Mouse (Mus musculus): Measurements from ENCODE around the gene Dld.

DNA sequence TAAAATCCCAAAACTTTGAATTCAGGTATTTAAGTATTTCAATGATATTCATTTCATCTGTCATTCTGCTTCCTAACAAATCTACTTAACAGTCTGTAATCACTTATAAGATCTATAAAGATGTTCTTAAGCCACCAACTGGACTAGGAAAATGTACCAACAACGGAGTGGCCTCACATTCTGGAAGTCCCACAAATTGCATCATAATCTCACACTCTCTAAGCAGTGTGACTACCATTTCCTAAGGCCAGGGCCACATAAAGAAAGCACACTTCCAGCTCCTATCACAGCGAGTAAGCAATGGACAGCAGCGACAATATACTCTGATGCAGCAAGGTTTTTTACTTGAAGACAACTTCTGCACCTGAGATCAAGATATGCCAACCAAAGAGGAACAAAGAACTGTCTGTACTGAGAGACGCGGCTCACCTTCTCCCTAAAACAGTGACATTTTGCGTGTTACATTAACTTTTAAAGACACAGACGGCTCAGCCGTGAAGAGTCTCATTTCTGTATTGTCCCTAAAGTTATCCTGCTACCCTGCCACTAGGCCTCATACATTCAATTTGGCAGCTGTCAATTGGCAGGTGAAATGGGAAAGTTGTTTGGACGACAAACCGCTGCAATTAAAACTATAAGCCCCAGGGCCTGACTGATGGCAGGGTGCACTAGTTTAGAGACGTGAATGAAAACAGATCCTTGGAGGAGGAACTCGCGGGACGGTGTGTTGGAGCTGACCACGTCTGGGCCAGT is 886 bp downstream of the Dld start:
- TF ChIP-seq POLR2AphosphoS2 (IDR thresholded peaks at IDR 0.05; ENCODE audit: insufficient read length, low read depth) (no peak), TCF12 (IDR thresholded peaks at IDR 0.05; ENCODE audit: insufficient read depth, poor library complexity, severe bottlenecking) (no peak)

Data from myocyte (in vitro differentiated cells).